25 mouse cellular contexts compared by ENCODE assay signal in genomic region chr5:74867113-74867785, GRCm38 (mm10).
A peak's percentile ranks its signal among the peaks of the same experiment; 100 is the strongest.
DNase-seq lines count a peak whose midpoint lies in the region; ATAC-seq and TF ChIP-seq lines count a peak whose summit lies in the region.
"Had no signal": no experiment of that assay in that cellular context is flagged by ENCODE, and none has a peak within 500 bp of the region (broad histone marks: within the 10 kb centered on the region; RNA-seq: fewer than 3 reads in every experiment).

No protein-coding gene starts in this region.

- 83% methylated on average over 11 of the region's 11 CpGs for WGBS in hindbrain, embryonic 16.5 days
- 89% methylated on average over 11 of the region's 11 CpGs for WGBS in hindbrain, embryonic 14.5 days
- 91% methylated on average over 11 of the region's 11 CpGs for WGBS in midbrain, postnatal 0 days
- 95% methylated on average over 11 of the region's 11 CpGs for WGBS in midbrain, embryonic 15.5 days
- WGBS in stomach, postnatal 0 days: 86% methylated on average over 11 of the region's 11 CpGs

- H3K27me3 ChIP-seq in hindbrain, embryonic 16.5 days (replicated peaks; ENCODE audit: control insufficient read depth, insufficient read depth, low read length): no peaks in the 10 kb centered on the region
- no peaks in the 10 kb centered on the region for H3K27me3 ChIP-seq in hindbrain, embryonic 14.5 days (ENCODE audit: control insufficient read depth, insufficient read depth, low read length)
- no peaks in the 10 kb centered on the region for H3K27me3 ChIP-seq in midbrain, postnatal 0 days (ENCODE audit: insufficient read depth, low read length)
- H3K27me3 ChIP-seq in midbrain, embryonic 15.5 days (replicated peaks): no peaks in the 10 kb centered on the region
- no peaks in the 10 kb centered on the region for H3K27me3 ChIP-seq in stomach, postnatal 0 days (ENCODE audit: control insufficient read depth, insufficient read depth, low read length)
- H3K27me3 ChIP-seq: embryonic facial prominence, embryonic 13.5 days; heart, embryonic 15.5 days; hindbrain, embryonic 12.5 days; limb, embryonic 12.5 days; lung, embryonic 15.5 days; neural tube, embryonic 13.5 days had no signal

- no peaks in the 10 kb centered on the region for H3K36me3 ChIP-seq in hindbrain, embryonic 16.5 days (ENCODE audit: control insufficient read depth, insufficient read depth, low read length)
- H3K36me3 ChIP-seq in hindbrain, embryonic 14.5 days (replicated peaks; ENCODE audit: control insufficient read depth, insufficient read depth): no peaks in the 10 kb centered on the region
- no peaks in the 10 kb centered on the region for H3K36me3 ChIP-seq in midbrain, postnatal 0 days (ENCODE audit: insufficient read depth, low read length)
- H3K36me3 ChIP-seq in midbrain, embryonic 15.5 days (replicated peaks): no peaks in the 10 kb centered on the region
- H3K36me3 ChIP-seq in stomach, postnatal 0 days (ENCODE audit: control insufficient read depth, insufficient read depth, low read length): no peaks in the 10 kb centered on the region
- H3K36me3 ChIP-seq: embryonic facial prominence, embryonic 13.5 days; forebrain, embryonic 10.5 days; heart, embryonic 10.5 days; heart, embryonic 15.5 days; hindbrain, embryonic 12.5 days; limb, embryonic 12.5 days; lung, embryonic 15.5 days; neural tube, embryonic 13.5 days had no signal

- H3K4me1 ChIP-seq in hindbrain, embryonic 16.5 days (ENCODE audit: control insufficient read depth, insufficient read depth, low read depth, low read length): no peaks in the 10 kb centered on the region
- no peaks in the 10 kb centered on the region for H3K4me1 ChIP-seq in hindbrain, embryonic 14.5 days (replicated peaks; ENCODE audit: control insufficient read depth, insufficient read depth, low read length)
- no peaks in the 10 kb centered on the region for H3K4me1 ChIP-seq in midbrain, postnatal 0 days (ENCODE audit: insufficient read depth, low read length)
- no peaks in the 10 kb centered on the region for H3K4me1 ChIP-seq in midbrain, embryonic 15.5 days
- H3K4me1 ChIP-seq in stomach, postnatal 0 days (replicated peaks; ENCODE audit: control insufficient read depth, insufficient read depth): no peaks in the 10 kb centered on the region
- H3K4me1 ChIP-seq: embryonic facial prominence, embryonic 13.5 days; forebrain, embryonic 10.5 days; heart, embryonic 15.5 days; hindbrain, embryonic 12.5 days; limb, embryonic 12.5 days; neural tube, embryonic 13.5 days had no signal

- no peak overlapping the region for H3K4me2 ChIP-seq in hindbrain, embryonic 16.5 days (ENCODE audit: low read length)
- no peak overlapping the region for H3K4me2 ChIP-seq in hindbrain, embryonic 14.5 days (replicated peaks)
- H3K4me2 ChIP-seq in midbrain, postnatal 0 days (ENCODE audit: low read depth, low read length, poor library complexity, severe bottlenecking): no peak overlapping the region
- no peak overlapping the region for H3K4me2 ChIP-seq in midbrain, embryonic 15.5 days
- H3K4me2 ChIP-seq in stomach, postnatal 0 days (replicated peaks; ENCODE audit: low read depth): no peak overlapping the region
- H3K4me2 ChIP-seq: embryonic facial prominence, embryonic 13.5 days; heart, embryonic 15.5 days; hindbrain, embryonic 12.5 days; limb, embryonic 12.5 days; lung, embryonic 15.5 days; midbrain, embryonic 11.5 days; neural tube, embryonic 13.5 days had no signal

- H3K27ac ChIP-seq in hindbrain, embryonic 16.5 days (ENCODE audit: low read depth, low read length): no peak overlapping the region
- H3K27ac ChIP-seq in hindbrain, embryonic 14.5 days: no peak overlapping the region
- no peak overlapping the region for H3K27ac ChIP-seq in midbrain, postnatal 0 days (ENCODE audit: low read depth, low read length)
- no peak overlapping the region for H3K27ac ChIP-seq in midbrain, embryonic 15.5 days
- no peak overlapping the region for H3K27ac ChIP-seq in stomach, postnatal 0 days (replicated peaks)
- H3K27ac ChIP-seq: embryonic facial prominence, embryonic 13.5 days; forebrain, embryonic 10.5 days; heart, embryonic 10.5 days; heart, embryonic 15.5 days; hindbrain, embryonic 12.5 days; limb, embryonic 12.5 days; lung, embryonic 15.5 days; neural tube, embryonic 13.5 days had no signal

- ATAC-seq in hindbrain, embryonic 16.5 days: peak; percentile 54; the same call in 1 of the 2 replicates
- no peak for ATAC-seq in hindbrain, embryonic 14.5 days (ENCODE audit: low FRiP score)
- ATAC-seq in midbrain, postnatal 0 days (ENCODE audit: low FRiP score): no peak
- ATAC-seq in midbrain, embryonic 15.5 days (replicated peaks): no peak
- ATAC-seq in stomach, postnatal 0 days (ENCODE audit: low FRiP score, low TSS enrichment): peak; percentile 4; the same call in 1 of the 2 replicates
- ATAC-seq: forebrain, postnatal 0 days had no signal

- H3K4me3 ChIP-seq in hindbrain, embryonic 16.5 days (ENCODE audit: low read length): no peak overlapping the region
- no peak overlapping the region for H3K4me3 ChIP-seq in hindbrain, embryonic 14.5 days (replicated peaks; ENCODE audit: low read length)
- no peak overlapping the region for H3K4me3 ChIP-seq in midbrain, postnatal 0 days (ENCODE audit: low read depth, low read length)
- no peak overlapping the region for H3K4me3 ChIP-seq in midbrain, embryonic 15.5 days
- H3K4me3 ChIP-seq in stomach, postnatal 0 days (ENCODE audit: low read depth, low read length): no peak overlapping the region
- H3K4me3 ChIP-seq: embryonic facial prominence, embryonic 13.5 days; forebrain, embryonic 10.5 days; heart, embryonic 10.5 days; heart, embryonic 15.5 days; hindbrain, embryonic 12.5 days; limb, embryonic 12.5 days; lung, embryonic 15.5 days; neural tube, embryonic 13.5 days had no signal

- no peak for TF ChIP-seq EP300 in stomach, postnatal 0 days (optimal IDR thresholded peaks at IDR 0.05)

- no peak overlapping the region for H3K9ac ChIP-seq in hindbrain, embryonic 16.5 days (ENCODE audit: low read depth, low read length)
- H3K9ac ChIP-seq in hindbrain, embryonic 14.5 days: no peak overlapping the region
- no peak overlapping the region for H3K9ac ChIP-seq in midbrain, postnatal 0 days (replicated peaks; ENCODE audit: low read length, poor library complexity, severe bottlenecking)
- no peak overlapping the region for H3K9ac ChIP-seq in midbrain, embryonic 15.5 days
- H3K9ac ChIP-seq in stomach, postnatal 0 days (ENCODE audit: low read length): no peak overlapping the region
- H3K9ac ChIP-seq: embryonic facial prominence, embryonic 13.5 days; forebrain, postnatal 0 days; heart, embryonic 15.5 days; hindbrain, embryonic 12.5 days; limb, embryonic 12.5 days; lung, embryonic 15.5 days; neural tube, embryonic 13.5 days had no signal

- no peak for TF ChIP-seq CTCF in midbrain, postnatal 0 days (IDR thresholded peaks at IDR 0.05)
- TF ChIP-seq CTCF in stomach, postnatal 0 days (IDR thresholded peaks at IDR 0.05; ENCODE audit: low read depth): no peak

- H3K9me3 ChIP-seq in hindbrain, embryonic 16.5 days (ENCODE audit: control insufficient read depth, low read length): no peaks in the 10 kb centered on the region
- no peaks in the 10 kb centered on the region for H3K9me3 ChIP-seq in hindbrain, embryonic 14.5 days (ENCODE audit: control insufficient read depth, low read length)
- no peaks in the 10 kb centered on the region for H3K9me3 ChIP-seq in midbrain, postnatal 0 days (ENCODE audit: low read length)
- no peaks in the 10 kb centered on the region for H3K9me3 ChIP-seq in midbrain, embryonic 15.5 days
- no peaks in the 10 kb centered on the region for H3K9me3 ChIP-seq in stomach, postnatal 0 days (ENCODE audit: control insufficient read depth, low read length)
- H3K9me3 ChIP-seq: embryonic facial prominence, embryonic 13.5 days; forebrain, embryonic 10.5 days; heart, embryonic 10.5 days; heart, embryonic 15.5 days; hindbrain, embryonic 12.5 days; limb, embryonic 12.5 days; lung, embryonic 15.5 days; neural tube, embryonic 13.5 days had no signal

- DNase-seq in hindbrain, embryonic 14.5 days (ENCODE audit: low spot score): no peak
- peak; percentile 51 for DNase-seq in midbrain, postnatal 0 days (ENCODE audit: low spot score)
- DNase-seq in cerebellum, adult 9-11 months: peak; percentile 8
- no peak for DNase-seq in stomach, postnatal 0 days (ENCODE audit: low spot score)
- DNase-seq in right cerebral cortex, postnatal 4 days: no peak
- no peak for DNase-seq in lung, postnatal 4 days
- DNase-seq: adrenal gland, postnatal 14 days; B cell, adult 2 months; forebrain, postnatal 0 days; gastrocnemius, postnatal 14 days; heart, adult 11 months; kidney, postnatal 10 days; layer of hippocampus, adult 9-11 months; thymus, postnatal 14 days had no signal

Comparison
In these comparisons a context has a peak if more than half of its experiments do, and no peak if none do; other contexts are left out.
1. ATAC-seq: peak in hindbrain, embryonic 16.5 days (single experiment) and stomach, postnatal 0 days (single experiment); none in hindbrain, embryonic 14.5 days (single experiment), midbrain, postnatal 0 days (single experiment) and midbrain, embryonic 15.5 days (single experiment).
2. DNase-seq: peak in midbrain, postnatal 0 days (single experiment) and cerebellum, adult 9-11 months (single experiment); none in hindbrain, embryonic 14.5 days (single experiment), stomach, postnatal 0 days (single experiment), right cerebral cortex, postnatal 4 days (single experiment) and lung, postnatal 4 days (0 of 2).